Mouse (Mus musculus) E14TG2a.4 (cell line): ENCODE data around the gene Lgals3.

ENCODE experiments used
- CTCF ChIP-seq: conservative IDR thresholded peaks from 2 replicates; pipeline ENCODE4 v1.5.1; 2014; ENCODE audit warnings: low read length
- NANOG ChIP-seq: IDR thresholded peaks from 2 replicates; pipeline ENCODE4 v1.6.1; 2014; ENCODE audit warnings: borderline replicate concordance, low read length, mixed read lengths

DNA sequence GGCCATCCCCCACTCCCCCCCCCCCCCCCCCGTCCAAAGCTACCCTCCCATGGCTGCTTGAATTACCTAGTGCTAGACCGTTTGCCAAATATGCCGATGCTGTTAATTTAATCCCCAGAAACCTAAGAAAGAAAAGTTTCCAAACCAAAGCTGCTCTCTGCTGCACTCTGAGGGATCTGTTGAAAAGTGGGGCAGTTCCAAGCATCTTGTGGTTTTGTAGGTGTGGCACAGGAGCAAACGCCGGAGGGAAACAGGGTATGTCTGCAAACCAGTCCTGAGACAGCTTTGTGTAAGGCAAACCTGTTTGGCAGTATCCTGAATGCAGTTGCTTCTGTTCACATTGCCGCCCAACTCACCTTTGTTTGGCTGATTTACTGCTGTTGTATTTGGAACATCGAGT, 10.8 kb downstream of the Lgals3 start:
- TF ChIP-seq CTCF (no peak), NANOG (no peak)
